Mouse (Mus musculus) cerebellum, adult 2 months (tissue): ENCODE data around the gene Calr3. TPM values are rescaled to one million over a fixed set of nuclear protein-coding genes. Genes with fewer than 3 reads are reported as not detected.

Experiments
- DNase-seq, 2 experiments: peaks; one replicate each; pipeline ENCODE4 v3.0.0; 2021
- H3K27ac ChIP-seq: fragments of 200-500 bp; 2 replicates; pipeline ENCODE4 v1.5.1; 2012; ENCODE audit warnings: low read length, control low read depth, inconsistent platforms; ENCODE audit not compliant: insufficient read depth
- H3K27me3 ChIP-seq: fragments of 200-500 bp; 2 replicates; pipeline ENCODE4 v1.6.1; 2012; ENCODE audit warnings: inconsistent platforms, mild to moderate bottlenecking, low read length, moderate library complexity; ENCODE audit not compliant: control insufficient read depth, insufficient read depth
- H3K4me1 ChIP-seq: fragments of 200-500 bp; 2 replicates; pipeline ENCODE4 v1.6.1; 2011; ENCODE audit warnings: low read length; ENCODE audit not compliant: control insufficient read depth, insufficient read depth
- H3K4me3 ChIP-seq: fragments of 200-500 bp; replicated peaks from 2 replicates; pipeline ENCODE3; 2011; ENCODE audit warnings: mild to moderate bottlenecking, low read depth, low read length, control low read depth; ENCODE audit not compliant: insufficient read depth
- CTCF ChIP-seq: fragments of 200-500 bp; IDR thresholded peaks from 2 replicates; pipeline ENCODE4 v1.5.1; 2011; ENCODE audit warnings: low read depth, mild to moderate bottlenecking, control low read depth, low read length, moderate library complexity, borderline replicate concordance; ENCODE audit not compliant: insufficient read depth
- POLR2A ChIP-seq: fragments of 200-500 bp; IDR thresholded peaks from 2 replicates; pipeline ENCODE4 v1.6.1; 2011; ENCODE audit warnings: low read length, control low read depth, borderline replicate concordance; ENCODE audit not compliant: insufficient read depth
- WGBS: fragments of 180-500 bp; shearing (Covaris S2); methylation state at CpG from one replicate; pipeline ENCODE4 v1.1.7; 2018; 5-methylcytosine and 5-hydroxymethylcytosine counted together
- polyA plus RNA-seq: library from polyadenylated mRNA; depleted of rRNA; stranded (reverse); fragments of >200 nt; gene quantifications from 2 replicates; pipeline ENCODE4 v1.2.3, GENCODE M21; 2012

Gene Calr3
- polyA plus RNA-seq, 1 experiment = 4.4 TPM

DNA sequence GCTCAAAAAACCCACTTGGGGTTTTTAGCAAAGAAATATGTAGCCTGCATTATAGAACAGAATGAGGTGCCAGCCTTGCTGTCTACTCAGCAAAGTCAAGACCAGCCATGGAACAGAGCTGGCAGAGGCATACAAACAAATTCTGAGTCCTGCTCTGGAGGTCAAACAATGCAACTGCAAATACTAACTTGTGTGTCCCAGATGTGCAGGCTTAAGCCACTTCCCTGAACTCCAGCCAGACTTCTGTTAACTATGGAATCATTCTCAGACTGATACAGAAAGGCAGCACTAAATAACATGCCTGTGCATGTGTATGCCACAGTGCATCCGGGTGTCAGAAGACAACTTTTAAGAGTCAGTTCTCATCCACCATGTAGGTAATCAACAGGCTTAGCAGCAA lies 35.8 kb downstream of the Calr3 start:
- no peak overlapping the region for H3K27ac ChIP-seq
- no peak for TF ChIP-seq POLR2A
- TF ChIP-seq CTCF = no peak

DNA sequence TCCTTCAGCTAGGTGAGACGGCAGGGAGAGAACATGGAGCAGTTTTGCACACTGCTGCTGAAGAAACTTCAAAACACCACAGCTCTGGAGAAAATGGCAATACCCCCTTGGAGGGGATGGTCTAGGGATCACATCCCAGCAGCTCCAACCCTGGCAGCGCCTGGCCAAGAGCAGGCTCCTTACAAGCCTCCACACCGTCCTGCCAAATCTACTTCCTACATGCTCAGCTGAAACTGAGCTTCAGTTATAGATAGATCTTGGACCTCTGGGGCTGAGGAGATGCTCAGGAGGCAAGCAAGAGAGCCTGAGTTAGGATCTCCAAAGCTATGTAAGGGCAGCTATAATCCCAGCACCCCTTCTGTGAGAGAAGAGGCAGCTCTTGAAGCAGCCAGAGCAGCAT lies 40.7 kb downstream of the Calr3 start:
- DNase-seq = no peak
- TF ChIP-seq CTCF (no peak), POLR2A (no peak)
- 72% methylated on average over 3 of the region's 3 CpGs for WGBS
- no peak overlapping the region for H3K27ac ChIP-seq
- no peaks in the 10 kb centered on the region; the same call in 1 of the 2 replicates for H3K27me3 ChIP-seq
- no peak overlapping the region for H3K4me3 ChIP-seq
- no peaks in the 10 kb centered on the region; the same call in 1 of the 2 replicates for H3K4me1 ChIP-seq

More for the DNA sequence above, 35.8 kb downstream of the Calr3 start:
- Histone ChIP-seq H3K4me1 (peaks cover 13% of the 10 kb centered on the region; the same call in 1 of the 2 replicates), H3K27me3 (no peaks in the 10 kb centered on the region; the same call in 1 of the 2 replicates), H3K4me3 (no peak overlapping the region)
- WGBS = 80% methylated on average over 1 of the region's 1 CpGs
- no peak for DNase-seq

DNA sequence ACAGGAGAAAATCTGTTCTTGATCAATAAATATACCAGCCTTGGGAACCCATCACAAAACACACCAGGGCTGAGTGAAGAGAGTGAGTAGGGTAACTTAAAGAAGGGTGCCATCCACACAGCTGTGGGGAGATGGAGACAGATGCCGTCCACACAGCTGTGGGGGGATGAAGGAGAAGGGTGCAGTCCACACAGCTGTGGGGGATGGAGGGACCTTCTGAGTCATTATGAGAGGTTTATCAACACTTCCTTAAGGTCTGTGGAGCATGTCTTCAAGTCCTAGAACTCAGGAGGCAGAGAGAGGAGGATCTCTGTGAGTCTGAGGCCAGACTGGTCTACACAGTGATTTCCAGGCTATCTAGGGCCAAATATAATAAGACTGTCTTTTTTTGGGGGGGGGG lies 42.3 kb downstream of the Calr3 start:
- Histone ChIP-seq H3K27ac (no peak overlapping the region), H3K27me3 (no peaks in the 10 kb centered on the region; the same call in 1 of the 2 replicates), H3K4me3 (no peak overlapping the region), H3K4me1 (no peaks in the 10 kb centered on the region; the same call in 1 of the 2 replicates)
- DNase-seq = no peak
- WGBS = 96% methylated on average over 1 of the region's 1 CpGs
- TF ChIP-seq CTCF (no peak), POLR2A (no peak)

DNA sequence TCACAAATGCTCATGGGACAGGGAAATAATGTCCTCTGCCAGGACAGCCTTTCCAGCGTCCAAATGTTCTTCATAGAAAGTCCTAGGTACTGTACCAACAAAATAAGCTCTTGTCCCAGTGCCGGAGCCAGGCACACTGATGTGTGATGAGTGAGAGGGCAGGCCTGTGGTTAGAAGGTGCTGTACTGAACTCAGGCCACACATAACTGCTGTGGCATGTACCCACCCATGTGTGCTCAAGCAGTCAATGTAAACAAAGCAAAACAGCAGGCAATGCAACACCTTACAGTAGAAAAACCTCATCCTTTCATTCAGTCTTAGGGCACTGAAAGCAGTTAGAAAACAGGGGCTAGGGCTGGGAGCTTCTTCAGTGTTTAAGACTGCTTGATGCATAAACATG lies 57.9 kb downstream of the Calr3 start:
- H3K4me1 ChIP-seq = no peaks in the 10 kb centered on the region
- H3K27me3 ChIP-seq = no peaks in the 10 kb centered on the region
- H3K27ac ChIP-seq = no peak overlapping the region
- no peak overlapping the region for H3K4me3 ChIP-seq
- TF ChIP-seq CTCF = no peak
- TF ChIP-seq POLR2A = no peak
- 89% methylated on average over 2 of the region's 2 CpGs for WGBS
- DNase-seq = no peak

DNA sequence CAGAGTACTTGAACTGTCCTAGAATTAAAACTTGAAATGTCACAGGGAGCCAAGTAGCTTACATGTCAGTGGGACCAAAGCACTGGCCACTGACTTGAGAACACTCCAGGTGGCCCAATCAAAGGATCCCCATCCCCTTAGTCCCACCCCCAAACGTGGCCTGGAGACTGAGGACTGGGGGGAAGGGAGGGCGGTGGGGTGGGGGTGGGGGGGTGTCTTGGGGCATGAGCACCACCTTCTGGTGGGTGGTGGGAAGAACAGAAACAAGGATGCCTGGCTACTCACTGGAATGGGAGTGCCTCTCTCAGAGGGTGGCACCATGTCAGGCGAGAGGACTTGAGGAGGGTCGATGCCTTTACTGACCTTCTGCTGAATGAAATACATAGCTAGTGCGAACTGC lies 61.3 kb downstream of the Calr3 start:
- TF ChIP-seq CTCF (no peak), POLR2A (no peak)
- WGBS = 53% methylated on average over 5 of the region's 5 CpGs

DNA sequence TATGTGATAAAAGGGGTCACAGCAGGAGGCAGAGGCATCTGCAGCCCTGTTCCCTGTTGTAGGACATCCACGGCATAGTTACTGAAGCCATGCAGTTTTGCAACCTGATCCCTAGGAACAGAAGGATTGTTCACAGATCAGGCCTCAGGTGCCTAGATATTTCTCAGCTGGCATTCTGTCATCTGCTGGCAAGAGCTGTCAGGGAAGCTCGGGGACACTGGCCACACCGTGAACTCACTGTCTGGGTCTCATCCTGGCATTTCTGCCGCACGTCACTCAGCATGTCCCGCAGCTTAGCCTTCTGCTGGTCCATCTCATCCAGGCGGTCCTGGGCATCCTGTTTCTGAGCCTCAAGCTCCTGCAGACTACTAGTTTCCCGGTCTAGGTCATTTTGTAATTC lies 63.0 kb downstream of the Calr3 start:
- 27% methylated on average over 8 of the region's 8 CpGs for WGBS
- H3K27me3 ChIP-seq = no peaks in the 10 kb centered on the region
- no peak overlapping the region; the same call in 1 of the 2 replicates for H3K27ac ChIP-seq
- TF ChIP-seq CTCF (no peak), POLR2A (no peak)
- 0 out of 2 replicates have a peak, but pooled peaks cover 4% of the 10 kb centered on the region for H3K4me1 ChIP-seq
- DNase-seq = peak; percentile 60 to 77
- no peak overlapping the region for H3K4me3 ChIP-seq

More for the DNA sequence above, 61.3 kb downstream of the Calr3 start:
- Histone ChIP-seq H3K4me3 (no peak overlapping the region), H3K4me1 (0 out of 2 replicates have a peak, but pooled peaks cover 4% of the 10 kb centered on the region), H3K27me3 (no peaks in the 10 kb centered on the region), H3K27ac (no peak overlapping the region)
- DNase-seq = no peak

DNA sequence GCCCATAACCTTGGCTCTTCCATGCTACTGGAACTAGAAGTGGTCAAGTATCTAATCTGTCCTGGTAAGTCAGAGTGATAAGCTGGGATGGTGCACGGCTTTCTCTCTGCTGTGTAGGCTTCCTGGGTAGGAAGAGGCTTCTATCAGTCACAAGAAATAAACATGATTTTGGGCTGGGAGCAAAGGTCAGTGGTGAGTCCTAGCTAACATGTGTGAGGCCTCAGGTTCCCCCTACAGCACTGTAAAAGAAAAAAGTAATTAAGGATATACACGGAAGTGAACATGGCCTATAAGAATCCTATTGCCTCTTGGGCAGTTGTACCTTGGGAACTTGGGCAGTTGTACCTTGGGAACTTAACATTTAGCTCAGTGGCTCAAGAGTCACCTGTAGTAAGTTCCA lies 66.8 kb downstream of the Calr3 start:
- 0 out of 2 replicates have a peak, but pooled peaks cover 4% of the 10 kb centered on the region for H3K4me1 ChIP-seq
- H3K27me3 ChIP-seq = no peaks in the 10 kb centered on the region
- TF ChIP-seq CTCF = no peak
- no peak for TF ChIP-seq POLR2A
- H3K27ac ChIP-seq = no peak overlapping the region
- 99% methylated on average over 2 of the region's 2 CpGs for WGBS
- DNase-seq = no peak
- H3K4me3 ChIP-seq = no peak overlapping the region

DNA sequence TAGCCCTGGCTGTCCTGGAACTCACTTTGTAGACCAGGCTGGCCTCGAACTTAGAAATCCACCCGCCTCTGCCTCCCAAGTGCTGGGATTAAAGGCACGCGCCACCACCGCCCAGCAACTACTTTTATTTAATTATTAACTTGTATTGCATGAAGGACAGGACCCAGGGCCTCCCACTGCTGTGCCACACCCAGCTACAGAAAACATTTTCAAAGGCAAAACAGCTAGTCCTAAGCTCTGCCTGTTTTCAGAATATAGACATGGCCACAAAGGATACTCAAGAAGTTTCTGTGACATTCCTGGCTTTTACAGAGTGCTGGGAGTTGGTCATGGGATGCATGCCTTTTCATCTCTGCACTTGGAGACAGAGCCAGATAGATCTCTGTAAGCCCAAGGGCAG lies 67.4 kb downstream of the Calr3 start:
- H3K27ac ChIP-seq = no peak overlapping the region
- TF ChIP-seq POLR2A (no peak), CTCF (no peak)
- 0 out of 2 replicates have a peak, but pooled peaks cover 4% of the 10 kb centered on the region for H3K4me1 ChIP-seq
- no peak for DNase-seq
- no peaks in the 10 kb centered on the region for H3K27me3 ChIP-seq
- WGBS = 95% methylated on average over 5 of the region's 5 CpGs
- H3K4me3 ChIP-seq = no peak overlapping the region
